ENCODE assay signal across 12 mouse cellular contexts in genomic region chr13:63944344-63945021, GRCm38 (mm10).
DNase-seq lines count a peak whose midpoint lies in the region; ATAC-seq lines count a peak whose summit lies in the region.
"Had no signal": no experiment of that assay in that cellular context is flagged by ENCODE, and none has a peak within 500 bp of the region (broad histone marks: within the 10 kb centered on the region; RNA-seq: fewer than 3 reads in every experiment).

No protein-coding gene starts in this region.

- H3K4me3 ChIP-seq in neural tube, embryonic 12.5 days = no peak overlapping the region
- H3K4me3 ChIP-seq in neural tube, embryonic 15.5 days (replicated peaks) = no peak overlapping the region
- H3K4me3 ChIP-seq in hindbrain, embryonic 16.5 days (ENCODE audit: low read length) = no peak overlapping the region
- no peak overlapping the region for H3K4me3 ChIP-seq in neural tube, embryonic 14.5 days (ENCODE audit: low read depth, low read length)
- H3K4me3 ChIP-seq: embryonic facial prominence, embryonic 12.5 days had no signal

- no peaks in the 10 kb centered on the region for H3K9me3 ChIP-seq in neural tube, embryonic 12.5 days
- H3K9me3 ChIP-seq in neural tube, embryonic 15.5 days (replicated peaks) = no peaks in the 10 kb centered on the region
- H3K9me3 ChIP-seq in hindbrain, embryonic 16.5 days (ENCODE audit: control insufficient read depth, low read length) = no peaks in the 10 kb centered on the region
- no peaks in the 10 kb centered on the region for H3K9me3 ChIP-seq in neural tube, embryonic 14.5 days (ENCODE audit: control insufficient read depth, low read length)
- H3K9me3 ChIP-seq: embryonic facial prominence, embryonic 12.5 days had no signal

- no peaks in the 10 kb centered on the region for H3K36me3 ChIP-seq in neural tube, embryonic 12.5 days
- no peaks in the 10 kb centered on the region for H3K36me3 ChIP-seq in neural tube, embryonic 15.5 days
- H3K36me3 ChIP-seq in hindbrain, embryonic 16.5 days (ENCODE audit: control insufficient read depth, insufficient read depth, low read length) = no peaks in the 10 kb centered on the region
- no peaks in the 10 kb centered on the region for H3K36me3 ChIP-seq in neural tube, embryonic 14.5 days (ENCODE audit: control insufficient read depth, insufficient read depth, low read length)
- H3K36me3 ChIP-seq: embryonic facial prominence, embryonic 12.5 days had no signal

- H3K27ac ChIP-seq in neural tube, embryonic 12.5 days = no peak overlapping the region
- H3K27ac ChIP-seq in neural tube, embryonic 15.5 days (replicated peaks) = no peak overlapping the region
- no peak overlapping the region for H3K27ac ChIP-seq in hindbrain, embryonic 16.5 days (ENCODE audit: low read depth, low read length)
- H3K27ac ChIP-seq in neural tube, embryonic 14.5 days (ENCODE audit: low read depth, low read length) = no peak overlapping the region
- H3K27ac ChIP-seq: embryonic facial prominence, embryonic 12.5 days had no signal

- ATAC-seq in neural tube, embryonic 12.5 days (ENCODE audit: low FRiP score, low read depth) = peak; percentile 44; the same call in 1 of the 2 replicates
- no peak for ATAC-seq in neural tube, embryonic 15.5 days (ENCODE audit: low FRiP score)
- ATAC-seq in hindbrain, embryonic 16.5 days = 0 out of 2 replicates have a peak, but pooled peaks have one; percentile 20
- ATAC-seq in neural tube, embryonic 14.5 days (ENCODE audit: low read depth) = peak; percentile 41; the same call in 1 of the 2 replicates

- peak overlapping the region; percentile 3; the same call in 1 of the 2 replicates for H3K4me2 ChIP-seq in neural tube, embryonic 12.5 days (replicated peaks)
- no peak overlapping the region for H3K4me2 ChIP-seq in neural tube, embryonic 15.5 days
- no peak overlapping the region for H3K4me2 ChIP-seq in hindbrain, embryonic 16.5 days (ENCODE audit: low read length)
- no peak overlapping the region for H3K4me2 ChIP-seq in neural tube, embryonic 14.5 days (ENCODE audit: low read depth, low read length)
- H3K4me2 ChIP-seq: embryonic facial prominence, embryonic 12.5 days had no signal

- peaks cover 14% of the 10 kb centered on the region for H3K27me3 ChIP-seq in neural tube, embryonic 12.5 days (replicated peaks)
- H3K27me3 ChIP-seq in neural tube, embryonic 15.5 days (replicated peaks) = 0 out of 2 replicates have a peak, but pooled peaks cover 6% of the 10 kb centered on the region
- H3K27me3 ChIP-seq in hindbrain, embryonic 16.5 days (replicated peaks; ENCODE audit: control insufficient read depth, insufficient read depth, low read length) = peaks cover 3% of the 10 kb centered on the region; the same call in 1 of the 2 replicates
- H3K27me3 ChIP-seq in neural tube, embryonic 14.5 days (ENCODE audit: control insufficient read depth, insufficient read depth, low read length) = no peaks in the 10 kb centered on the region
- H3K27me3 ChIP-seq: embryonic facial prominence, embryonic 12.5 days had no signal

- 31% methylated on average over 13 of the region's 13 CpGs for WGBS in neural tube, embryonic 12.5 days
- WGBS in neural tube, embryonic 15.5 days = 26% methylated on average over 13 of the region's 13 CpGs
- WGBS in hindbrain, embryonic 16.5 days = 21% methylated on average over 13 of the region's 13 CpGs
- 29% methylated on average over 13 of the region's 13 CpGs for WGBS in neural tube, embryonic 14.5 days

- intact Hi-C loops in heart, postnatal 25 days (cut with DNase I) = loop anchor here (5.0 kb wide), 1 partner anchor 43 kb away; no protein-coding TSS in a partner anchor

- peaks cover 11% of the 10 kb centered on the region for H3K4me1 ChIP-seq in neural tube, embryonic 12.5 days
- H3K4me1 ChIP-seq in neural tube, embryonic 15.5 days = peaks cover 6% of the 10 kb centered on the region; the same call in 1 of the 2 replicates
- H3K4me1 ChIP-seq in hindbrain, embryonic 16.5 days (ENCODE audit: control insufficient read depth, insufficient read depth, low read depth, low read length) = no peaks in the 10 kb centered on the region
- H3K4me1 ChIP-seq in neural tube, embryonic 14.5 days (ENCODE audit: control insufficient read depth, insufficient read depth, low read length) = no peaks in the 10 kb centered on the region

- H3K9ac ChIP-seq in neural tube, embryonic 12.5 days = no peak overlapping the region
- no peak overlapping the region for H3K9ac ChIP-seq in neural tube, embryonic 15.5 days (replicated peaks)
- H3K9ac ChIP-seq in hindbrain, embryonic 16.5 days (ENCODE audit: low read depth, low read length) = no peak overlapping the region
- H3K9ac ChIP-seq in neural tube, embryonic 14.5 days (replicated peaks; ENCODE audit: low read depth, low read length) = no peak overlapping the region
- H3K9ac ChIP-seq: embryonic facial prominence, embryonic 12.5 days had no signal

- peak; percentile 17 for DNase-seq in heart, adult 8-10 months (ENCODE audit: low spot score)
- no peak for DNase-seq in heart, postnatal 25 days (ENCODE audit: low spot score)
- no peak for DNase-seq in gastrocnemius, adult 8-10 months (ENCODE audit: low spot score in 2 of 2)
- DNase-seq in thymus, postnatal 4 days = no peak
- DNase-seq: cerebellum, adult 2 months; gastrocnemius, postnatal 14 days; lung, adult 2 months had no signal
